Mouse (Mus musculus) forebrain, embryonic 10.5 days (tissue): ENCODE data around the gene Eya2. TPM values are rescaled to one million over a fixed set of nuclear protein-coding genes. Genes with fewer than 3 reads are reported as not detected.
A peak's percentile ranks its signal among the peaks of the same experiment; 100 is the strongest.

Source experiments
- DNase-seq: peaks from one replicate; pipeline ENCODE4 v3.0.0-alpha.2; 2017; ENCODE audit warnings: low spot score; ENCODE audit errors: extremely low spot score
- H3K27ac ChIP-seq: fragments of 300-500 bp; sonication (generic); 2 replicates; pipeline ENCODE4 v1.5.1; 2016; ENCODE audit warnings: mild to moderate bottlenecking
- H3K27me3 ChIP-seq: fragments of 300-500 bp; sonication (generic); 2 replicates; pipeline ENCODE4 v1.6.1; 2016; ENCODE audit warnings: mild to moderate bottlenecking; ENCODE audit not compliant: poor library complexity, severe bottlenecking
- H3K36me3 ChIP-seq: fragments of 300-500 bp; sonication (generic); replicated peaks from 2 replicates; pipeline ENCODE4 v1.6.1; 2016; ENCODE audit warnings: mild to moderate bottlenecking, moderate library complexity
- H3K4me1 ChIP-seq: fragments of 300-500 bp; sonication (generic); 2 replicates; pipeline ENCODE4 v1.6.1; 2016
- H3K4me3 ChIP-seq: fragments of 300-500 bp; sonication (generic); 2 replicates; pipeline ENCODE4 v1.5.1; 2016; ENCODE audit warnings: mild to moderate bottlenecking, moderate library complexity
- H3K9me3 ChIP-seq: fragments of 300-500 bp; sonication (generic); 2 replicates; pipeline ENCODE4 v1.6.1; 2016; ENCODE audit warnings: mild to moderate bottlenecking, moderate library complexity
- WGBS: fragments of 180-500 bp; shearing (Covaris S2); methylation state at CpG from one replicate; pipeline ENCODE4 v1.1.7; 2016; 5-methylcytosine and 5-hydroxymethylcytosine counted together
- polyA plus RNA-seq: library from polyadenylated mRNA; unstranded; fragments of >200 nt; fragmentation: Nextera tagmentation; extraction: Ambion mirVana; gene quantifications from 2 replicates; pipeline ENCODE4 v1.2.1, GENCODE M21; 2016

Gene Eya2
- polyA plus RNA-seq, 1 experiment from 2014 or later = 18.0 TPM

DNA sequence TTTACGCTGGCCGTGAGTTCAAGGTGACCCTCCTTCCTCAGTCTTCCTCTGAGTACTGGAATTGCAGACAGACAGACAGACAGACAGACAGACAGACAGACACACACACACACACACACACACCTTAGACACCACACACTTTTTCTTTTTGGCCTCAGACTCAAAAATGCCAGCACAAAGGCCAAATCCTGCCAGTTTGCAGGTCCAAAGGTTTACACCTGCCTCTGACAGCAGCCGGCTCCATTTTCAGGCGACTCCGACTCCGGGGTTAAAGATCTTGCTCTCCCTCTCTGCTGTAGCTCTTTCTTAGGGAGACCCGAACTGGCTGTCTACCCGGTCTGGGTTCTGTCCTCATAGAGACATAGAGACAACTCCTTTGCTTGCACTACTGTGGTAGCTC lies 30.7 kb upstream of the Eya2 start:
- H3K27me3 ChIP-seq = peaks cover 62% of the 10 kb centered on the region
- peaks cover 45% of the 10 kb centered on the region for H3K4me1 ChIP-seq
- H3K4me3 ChIP-seq = no peak overlapping the region
- no peaks in the 10 kb centered on the region for H3K9me3 ChIP-seq
- 70% methylated on average over 8 of the region's 8 CpGs for WGBS
- no peak overlapping the region for H3K27ac ChIP-seq
- no peaks in the 10 kb centered on the region for H3K36me3 ChIP-seq
- DNase-seq = no peak

DNA sequence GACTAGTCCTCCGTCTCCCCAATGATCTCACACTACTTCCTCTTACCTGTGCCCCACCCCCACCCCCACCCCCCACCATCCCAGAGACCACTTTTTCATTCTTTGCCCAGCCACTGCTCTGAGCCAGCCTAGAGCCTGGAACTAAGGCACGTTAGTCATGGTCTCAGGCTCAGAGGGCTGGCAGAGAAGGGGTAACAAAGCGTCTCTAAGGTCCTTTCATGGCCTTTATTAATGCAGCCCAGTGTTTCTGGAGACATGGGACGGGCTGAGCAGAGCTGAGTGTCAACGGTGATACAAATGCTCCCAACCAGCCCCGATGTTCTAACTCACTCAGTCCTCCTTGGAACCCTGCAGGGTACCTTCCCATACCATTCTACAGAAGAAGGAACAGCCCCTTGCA lies 30.2 kb upstream of the Eya2 start:
- Histone ChIP-seq H3K4me3 (no peak overlapping the region), H3K27me3 (peaks cover 57% of the 10 kb centered on the region), H3K4me1 (peaks cover 41% of the 10 kb centered on the region), H3K9me3 (no peaks in the 10 kb centered on the region), H3K36me3 (no peaks in the 10 kb centered on the region), H3K27ac (0 out of 2 replicates have a peak overlapping the region, but pooled peaks have one; percentile 44)
- 24% methylated on average over 6 of the region's 6 CpGs for WGBS
- no peak for DNase-seq

DNA sequence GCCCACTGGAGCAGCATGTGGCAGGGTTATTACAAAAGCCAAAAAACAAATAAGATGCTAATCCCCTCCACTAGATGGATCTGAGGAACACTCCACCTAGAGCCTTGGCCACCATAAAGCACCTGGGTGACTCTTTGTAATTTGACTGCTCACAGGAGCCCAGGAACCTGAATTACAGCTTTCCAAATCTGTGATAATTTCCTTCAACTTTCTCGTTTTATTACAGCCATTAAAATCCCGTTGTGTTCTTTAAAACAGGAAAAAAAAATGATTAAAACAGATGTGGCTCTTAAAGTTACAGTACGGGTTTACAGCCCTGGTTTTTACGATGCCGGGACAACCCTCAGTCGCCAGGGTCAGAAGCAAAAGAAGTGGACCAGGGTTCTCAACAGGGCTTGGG lies 27.9 kb upstream of the Eya2 start:
- H3K4me3 ChIP-seq = no peak overlapping the region
- H3K4me1 ChIP-seq = peaks cover 44% of the 10 kb centered on the region
- H3K36me3 ChIP-seq = no peaks in the 10 kb centered on the region
- 86% methylated on average over 6 of the region's 6 CpGs for WGBS
- DNase-seq = no peak
- H3K27ac ChIP-seq = no peak overlapping the region
- H3K27me3 ChIP-seq = peaks cover 42% of the 10 kb centered on the region
- no peaks in the 10 kb centered on the region for H3K9me3 ChIP-seq

DNA sequence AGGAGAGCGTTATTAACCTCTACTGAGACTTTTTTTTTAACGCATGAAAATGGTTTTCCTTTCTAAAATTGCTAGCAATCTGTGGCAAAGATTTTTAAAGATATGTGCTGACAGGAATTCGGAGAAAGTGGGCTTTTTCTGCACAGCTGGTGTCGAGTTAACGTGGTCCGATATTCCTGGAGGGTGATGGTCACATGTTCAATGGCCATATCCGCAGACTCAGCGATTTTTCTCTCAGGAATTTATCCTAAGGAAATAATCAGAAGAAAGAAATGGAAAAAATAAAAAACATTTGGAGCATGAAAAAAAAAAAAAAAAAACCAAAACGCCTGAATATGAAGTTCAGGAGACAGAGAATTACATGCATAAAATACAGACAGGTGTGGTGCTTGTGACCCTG lies 27.0 kb upstream of the Eya2 start:
- Histone ChIP-seq H3K27me3 (peaks cover 34% of the 10 kb centered on the region), H3K4me1 (peaks cover 44% of the 10 kb centered on the region), H3K9me3 (no peaks in the 10 kb centered on the region), H3K36me3 (no peaks in the 10 kb centered on the region), H3K27ac (no peak overlapping the region), H3K4me3 (no peak overlapping the region)
- DNase-seq = no peak
- 87% methylated on average over 9 of the region's 9 CpGs for WGBS

DNA sequence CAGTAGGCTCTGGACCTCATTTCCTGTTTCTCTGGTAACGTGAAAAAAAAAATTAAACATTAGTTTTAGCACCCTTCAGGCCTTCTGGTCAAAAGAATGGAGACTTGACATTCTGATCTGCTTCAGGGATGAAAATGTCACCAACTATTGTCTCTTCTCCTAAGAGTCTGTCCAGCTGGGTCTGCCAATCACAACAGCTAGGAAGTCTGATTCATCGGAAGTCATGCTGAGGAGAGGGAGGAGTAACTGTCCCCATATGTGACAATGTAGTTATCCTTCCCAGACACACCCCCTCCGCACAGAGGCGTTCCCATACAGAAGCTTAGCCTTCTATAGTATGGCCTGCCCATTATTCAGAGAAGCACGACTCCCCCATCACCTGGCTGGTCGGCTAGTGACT lies 25.9 kb upstream of the Eya2 start:
- Histone ChIP-seq H3K27ac (no peak overlapping the region), H3K9me3 (no peaks in the 10 kb centered on the region), H3K4me1 (peaks cover 34% of the 10 kb centered on the region), H3K36me3 (no peaks in the 10 kb centered on the region), H3K4me3 (no peak overlapping the region), H3K27me3 (peaks cover 23% of the 10 kb centered on the region)
- 62% methylated on average over 6 of the region's 6 CpGs for WGBS
- no peak for DNase-seq

DNA sequence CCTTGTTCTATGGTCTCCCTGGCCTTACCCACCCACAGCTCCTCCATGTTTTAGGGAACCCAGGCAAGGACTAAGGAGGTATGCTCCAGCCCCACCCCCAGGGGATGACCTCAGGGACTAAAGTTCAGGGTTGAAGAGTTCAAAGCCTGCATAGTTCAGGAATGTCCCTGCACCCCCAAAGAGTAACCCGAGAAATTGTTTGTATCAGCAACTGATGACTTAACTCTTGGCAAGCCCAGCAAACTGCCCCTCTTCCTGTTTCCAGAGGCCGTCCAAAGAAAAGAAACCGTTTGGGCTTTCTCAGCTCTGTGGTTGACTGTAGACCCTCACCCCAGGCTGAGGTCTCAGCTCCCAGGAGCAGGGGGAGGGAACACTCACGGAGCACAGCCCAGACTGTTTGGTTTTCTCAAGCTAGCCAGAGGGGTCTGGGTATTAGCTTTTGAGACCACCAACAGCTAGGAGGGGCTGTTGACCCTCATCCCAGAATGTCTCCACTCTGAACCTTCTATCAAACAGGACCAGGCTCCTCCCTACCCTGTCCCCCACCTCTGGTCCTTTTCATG lies 23.5 kb upstream of the Eya2 start:
- no peak for DNase-seq
- H3K9me3 ChIP-seq = no peaks in the 10 kb centered on the region
- H3K4me1 ChIP-seq = peaks cover 18% of the 10 kb centered on the region
- no peaks in the 10 kb centered on the region for H3K27me3 ChIP-seq
- 65% methylated on average over 4 of the region's 4 CpGs for WGBS
- no peaks in the 10 kb centered on the region for H3K36me3 ChIP-seq
- H3K27ac ChIP-seq = peak overlapping the region; percentile 40; the same call in 1 of the 2 replicates
- H3K4me3 ChIP-seq = no peak overlapping the region

DNA sequence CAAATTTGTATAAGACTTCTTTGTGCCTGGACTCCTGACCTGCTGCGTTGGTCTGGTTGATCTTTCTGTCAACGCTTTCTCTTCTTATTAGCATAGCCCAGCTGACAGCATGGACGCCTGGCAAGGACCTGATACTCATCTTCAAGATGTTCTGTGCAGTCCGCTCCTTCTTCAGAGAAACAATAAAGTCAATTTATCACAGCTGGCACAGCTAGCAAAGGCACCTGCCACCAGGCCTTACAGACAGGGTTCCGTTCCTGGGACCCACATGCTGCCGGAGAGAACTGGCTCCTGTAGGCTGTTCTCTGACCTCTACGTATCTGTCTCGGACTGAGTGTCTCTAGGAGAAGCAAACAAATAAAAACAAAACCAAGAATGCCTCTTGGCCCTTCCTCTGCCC lies 11.8 kb upstream of the Eya2 start:
- Histone ChIP-seq H3K9me3 (no peaks in the 10 kb centered on the region), H3K27ac (peak overlapping the region; percentile 26), H3K4me3 (no peak overlapping the region), H3K4me1 (peaks cover 13% of the 10 kb centered on the region), H3K36me3 (no peaks in the 10 kb centered on the region), H3K27me3 (peaks cover 7% of the 10 kb centered on the region)
- DNase-seq = no peak
- WGBS = 85% methylated on average over 8 of the region's 8 CpGs

DNA sequence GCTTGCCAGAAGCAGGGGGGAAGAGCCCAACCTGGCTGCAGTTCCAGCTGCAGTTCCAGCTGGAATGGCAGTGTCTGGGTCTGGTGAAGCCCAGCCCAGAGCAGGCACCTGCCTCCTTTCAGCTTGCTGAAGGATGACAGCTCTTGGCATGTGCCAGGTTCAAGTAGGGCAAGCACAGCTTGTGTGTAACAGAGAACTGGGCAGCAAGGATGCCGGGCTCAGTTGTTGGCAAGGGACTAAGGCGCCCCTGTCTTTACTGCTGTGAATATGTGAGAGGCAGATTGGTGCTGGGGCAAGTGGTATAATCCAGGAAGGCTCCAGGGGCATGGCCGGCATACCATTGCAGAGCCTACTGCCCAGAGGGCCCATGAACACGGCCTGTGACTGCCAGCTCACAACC lies 11.3 kb upstream of the Eya2 start:
- peak overlapping the region; percentile 26 for H3K27ac ChIP-seq
- H3K4me3 ChIP-seq = no peak overlapping the region
- peaks cover 11% of the 10 kb centered on the region for H3K27me3 ChIP-seq
- no peaks in the 10 kb centered on the region for H3K9me3 ChIP-seq
- DNase-seq = no peak
- H3K36me3 ChIP-seq = no peaks in the 10 kb centered on the region
- peaks cover 13% of the 10 kb centered on the region for H3K4me1 ChIP-seq
- WGBS = 87% methylated on average over 4 of the region's 4 CpGs

DNA sequence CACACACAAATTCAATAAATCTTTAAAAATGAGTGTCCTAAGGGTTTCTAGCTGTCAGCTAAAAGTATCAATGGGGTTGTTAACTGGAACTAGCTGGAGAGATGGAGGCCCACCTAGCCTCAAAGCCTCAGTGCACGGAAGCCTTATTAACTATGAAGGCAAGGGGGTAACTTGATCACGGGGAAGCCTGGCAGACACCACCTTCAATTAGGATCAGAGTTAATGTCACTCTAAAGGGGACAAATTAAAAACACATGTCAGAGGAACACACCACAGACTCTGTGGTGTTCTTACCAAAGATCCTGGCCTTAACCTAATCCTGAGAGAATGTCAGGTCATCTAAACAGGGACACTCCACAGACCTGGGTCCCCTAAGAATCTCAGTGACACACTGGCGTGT lies 10.3 kb upstream of the Eya2 start:
- Histone ChIP-seq H3K4me3 (no peak overlapping the region), H3K36me3 (no peaks in the 10 kb centered on the region), H3K27ac (no peak overlapping the region; the same call in 1 of the 2 replicates), H3K9me3 (no peaks in the 10 kb centered on the region), H3K4me1 (peaks cover 13% of the 10 kb centered on the region), H3K27me3 (peaks cover 13% of the 10 kb centered on the region)
- DNase-seq = no peak
- WGBS = 71% methylated on average over 3 of the region's 3 CpGs

DNA sequence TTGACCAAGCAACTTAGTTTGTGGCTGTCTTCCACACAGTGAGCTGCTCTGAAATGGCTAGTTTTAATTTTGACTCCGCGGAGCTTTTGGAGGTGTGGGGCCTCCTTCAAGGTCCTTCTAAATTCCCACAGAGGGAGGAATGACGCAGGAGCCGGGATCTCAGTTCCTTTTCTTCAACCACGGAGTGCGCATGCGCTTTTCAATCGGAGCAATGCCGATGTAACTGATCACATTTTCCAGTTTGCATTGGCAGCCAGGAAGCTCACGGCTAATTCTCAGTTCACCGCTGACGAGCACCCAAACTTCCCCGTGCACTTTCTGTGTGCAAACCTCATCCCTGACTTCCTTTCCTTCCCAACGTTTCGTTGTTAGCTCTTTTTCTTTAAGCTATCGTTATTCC lies 4.1 kb upstream of the Eya2 start:
- no peak overlapping the region for H3K4me3 ChIP-seq
- peaks cover 6% of the 10 kb centered on the region for H3K9me3 ChIP-seq
- peaks cover 45% of the 10 kb centered on the region for H3K27me3 ChIP-seq
- peaks cover 28% of the 10 kb centered on the region for H3K4me1 ChIP-seq
- no peak for DNase-seq
- no peak overlapping the region for H3K27ac ChIP-seq
- no peaks in the 10 kb centered on the region for H3K36me3 ChIP-seq
- WGBS = 88% methylated on average over 16 of the region's 16 CpGs

DNA sequence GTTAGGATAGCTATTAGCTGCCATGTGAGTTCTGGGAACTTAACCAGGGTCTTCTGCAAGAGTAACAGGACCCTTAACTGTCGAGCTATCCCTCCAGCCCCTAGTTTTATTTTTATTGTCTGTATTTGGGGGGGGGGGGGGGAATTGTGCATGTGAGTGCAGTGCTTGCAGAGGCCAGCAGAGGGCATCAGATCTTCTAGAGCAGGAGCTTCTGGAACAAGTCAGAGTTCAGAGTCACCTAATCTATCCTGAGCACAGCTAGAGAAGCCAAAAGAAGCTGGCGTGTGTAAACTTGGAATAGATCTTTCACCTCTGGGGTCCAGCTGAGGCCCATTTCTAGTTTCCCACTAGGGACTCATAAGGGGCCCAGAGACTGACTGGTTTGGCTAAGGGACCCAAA lies 1.1 kb upstream of the Eya2 start:
- Histone ChIP-seq H3K36me3 (no peaks in the 10 kb centered on the region), H3K27me3 (peaks cover 65% of the 10 kb centered on the region), H3K4me3 (no peak overlapping the region)

DNA sequence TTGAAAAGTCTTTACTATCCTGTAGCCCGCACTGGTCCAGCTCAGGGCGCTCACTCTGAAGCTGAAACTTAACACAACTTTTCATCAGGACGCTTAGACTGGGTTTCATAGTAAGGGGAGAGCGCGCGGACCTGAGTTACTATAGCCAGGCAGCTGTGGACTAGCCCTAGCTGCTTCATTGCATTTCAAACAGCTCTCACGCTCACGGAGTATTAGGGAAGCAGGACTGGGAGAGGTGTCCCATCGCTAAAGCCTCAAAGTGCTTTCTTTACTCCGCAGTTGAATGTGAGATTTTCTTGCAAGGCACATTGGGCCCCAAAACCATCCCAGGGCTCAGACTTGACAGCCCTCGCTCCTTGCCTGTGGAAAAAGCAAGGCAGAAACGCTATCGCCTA lies 841 bp downstream of the Eya2 start:
- H3K36me3 ChIP-seq = no peaks in the 10 kb centered on the region
- peaks cover 64% of the 10 kb centered on the region for H3K4me1 ChIP-seq
- peak; percentile 45 for DNase-seq
- peaks cover 75% of the 10 kb centered on the region for H3K27me3 ChIP-seq
- under 1% methylated on average over 13 of the region's 13 CpGs for WGBS
- peak overlapping the region; percentile 81 for H3K4me3 ChIP-seq
- H3K9me3 ChIP-seq = peaks cover 6% of the 10 kb centered on the region
- H3K27ac ChIP-seq = peak overlapping the region; percentile 88

More for the DNA sequence above, 1.1 kb upstream of the Eya2 start:
- peaks cover 58% of the 10 kb centered on the region for H3K4me1 ChIP-seq
- peaks cover 6% of the 10 kb centered on the region for H3K9me3 ChIP-seq
- 88% methylated on average over 2 of the region's 2 CpGs for WGBS
- DNase-seq = no peak
- H3K27ac ChIP-seq = no peak overlapping the region

DNA sequence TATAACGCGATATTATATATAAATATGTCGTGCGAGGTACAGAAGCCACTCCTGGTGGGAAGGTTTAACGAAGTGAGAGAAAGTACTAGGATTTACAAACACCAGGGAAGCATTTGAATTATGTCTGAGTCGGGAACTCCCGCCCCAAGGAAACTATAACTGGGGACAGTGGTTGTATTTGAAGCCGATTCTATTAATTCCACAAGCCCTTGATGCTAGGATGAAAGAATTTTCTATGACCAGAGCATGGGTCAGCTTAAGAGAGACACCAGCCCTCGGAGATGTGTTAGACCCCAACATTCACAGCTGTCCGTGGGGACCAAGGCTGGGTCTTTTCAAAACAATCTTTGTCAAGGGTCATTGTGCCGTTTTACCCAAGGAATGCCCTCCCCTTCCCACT lies 1.3 kb downstream of the Eya2 start:
- Histone ChIP-seq H3K4me3 (peak overlapping the region; percentile 81), H3K27ac (peak overlapping the region; percentile 88), H3K4me1 (peaks cover 67% of the 10 kb centered on the region), H3K36me3 (no peaks in the 10 kb centered on the region), H3K9me3 (peaks cover 6% of the 10 kb centered on the region), H3K27me3 (peaks cover 78% of the 10 kb centered on the region)
- no peak for DNase-seq
- WGBS = 17% methylated on average over 11 of the region's 11 CpGs

DNA sequence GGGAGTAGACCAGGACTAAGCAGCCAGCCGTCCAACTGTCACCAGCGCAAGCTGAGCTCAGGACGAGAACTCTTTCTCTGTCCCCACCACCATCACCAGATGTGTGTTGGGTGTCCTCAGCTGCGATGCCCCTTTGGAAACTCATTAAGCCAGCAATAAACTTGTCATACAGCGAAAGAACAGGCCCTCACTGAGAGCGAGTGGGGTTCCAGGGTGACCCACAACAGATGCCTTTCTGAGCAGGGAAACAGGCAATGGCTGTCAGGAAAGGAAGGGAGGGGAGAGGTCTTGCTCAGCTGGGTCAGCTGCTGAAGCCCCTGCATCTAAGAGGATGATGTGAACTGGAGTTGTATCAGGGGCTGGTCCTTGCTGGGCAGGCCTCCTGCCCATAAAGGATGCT lies 2.7 kb downstream of the Eya2 start:
- WGBS = 74% methylated on average over 6 of the region's 6 CpGs
- peaks cover 85% of the 10 kb centered on the region for H3K27me3 ChIP-seq
- H3K36me3 ChIP-seq = no peaks in the 10 kb centered on the region
- H3K4me3 ChIP-seq = peak overlapping the region; percentile 3; the same call in 1 of the 2 replicates
- peaks cover 74% of the 10 kb centered on the region for H3K4me1 ChIP-seq
- peaks cover 6% of the 10 kb centered on the region for H3K9me3 ChIP-seq
- peak overlapping the region; percentile 26; the same call in 1 of the 2 replicates for H3K27ac ChIP-seq
- no peak for DNase-seq
